Comparison of ENCODE assay signal across 8 mouse cellular contexts in the genomic region with DNA sequence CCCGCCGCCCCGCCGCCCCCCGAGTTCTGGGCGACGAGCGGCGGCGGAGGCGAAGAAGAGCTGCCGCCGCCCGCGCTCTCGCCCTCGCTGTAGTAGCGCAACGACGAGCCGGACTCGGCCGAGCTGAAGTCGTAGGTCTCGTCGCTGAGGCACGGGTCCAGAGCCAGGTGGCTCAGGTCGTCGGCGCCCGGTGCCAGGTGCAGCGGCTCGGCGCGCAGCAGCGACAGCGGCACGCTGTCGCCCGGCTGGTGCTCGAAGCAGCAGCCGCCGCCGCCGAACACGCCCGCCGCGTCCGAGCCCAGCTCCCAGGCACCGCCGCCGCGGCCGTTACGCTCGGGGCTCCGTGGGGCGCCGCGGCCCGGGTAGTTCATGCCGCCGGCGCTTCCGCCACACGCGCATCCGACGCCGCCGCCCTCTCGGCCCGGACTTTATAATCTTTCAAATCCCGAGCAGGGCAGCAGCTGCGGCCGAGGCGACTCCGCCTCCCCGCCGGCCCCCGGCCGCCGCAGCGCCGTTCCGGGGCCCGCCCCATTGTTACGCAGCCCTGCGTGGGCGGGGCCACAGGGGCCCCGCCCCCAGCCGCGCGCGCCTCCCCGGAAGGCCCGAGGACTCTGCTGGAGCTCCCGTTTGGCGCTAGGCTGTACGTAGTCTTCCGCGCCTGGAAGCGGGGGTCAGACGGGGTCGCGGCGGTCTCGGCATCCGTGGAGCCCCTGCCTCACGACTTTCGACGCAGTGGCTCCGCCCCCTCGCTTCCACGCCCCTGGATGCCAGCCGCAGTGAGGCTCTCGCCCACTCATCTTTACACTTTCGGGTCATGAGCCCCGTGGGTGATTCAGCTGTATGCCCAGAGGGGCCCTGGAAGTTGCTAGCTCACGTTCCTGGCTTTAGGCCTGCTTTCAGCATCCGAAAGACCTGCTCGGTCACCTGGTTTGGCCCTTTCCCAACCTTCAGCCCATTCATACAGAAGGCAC. TPM values are rescaled to one million over a fixed set of nuclear protein-coding genes. Genes with fewer than 3 reads are reported as not detected.
DNase-seq lines count a peak whose midpoint lies in the region; ATAC-seq lines count a peak whose summit lies in the region.

A gene (minus strand): TSS at position 503 of the 971 bp plus-strand sequence.

- H3K27ac ChIP-seq in forebrain, embryonic 11.5 days (ENCODE audit: low read depth, low read length): peak within 1 kb of the TSS; percentile 82
- peak within 1 kb of the TSS; percentile 92 for H3K27ac ChIP-seq in heart, embryonic 16.5 days (ENCODE audit: low read length)
- H3K27ac ChIP-seq in liver, embryonic 15.5 days (replicated peaks): peak within 1 kb of the TSS; percentile 97
- H3K27ac ChIP-seq in neural tube, embryonic 12.5 days: peak within 1 kb of the TSS; percentile 91

- H3K4me1 ChIP-seq in forebrain, embryonic 11.5 days (replicated peaks; ENCODE audit: control insufficient read depth, insufficient read depth, low read length): peaks cover 7% of the 10 kb centered on the region; the same call in 1 of the 2 replicates
- H3K4me1 ChIP-seq in heart, embryonic 16.5 days (ENCODE audit: control insufficient read depth, insufficient read depth, low read length): peaks cover 32% of the 10 kb centered on the region
- peaks cover 56% of the 10 kb centered on the region for H3K4me1 ChIP-seq in liver, embryonic 15.5 days (replicated peaks)
- H3K4me1 ChIP-seq in neural tube, embryonic 12.5 days: peaks cover 24% of the 10 kb centered on the region

- WGBS in forebrain, embryonic 11.5 days: under 1% methylated on average over 116 of the region's 123 CpGs
- WGBS in heart, embryonic 16.5 days: under 1% methylated on average over 120 of the region's 123 CpGs
- under 1% methylated on average over 123 of the region's 123 CpGs for WGBS in liver, embryonic 15.5 days (ENCODE audit: insufficient replicate concordance)
- WGBS in neural tube, embryonic 12.5 days: under 1% methylated on average over 123 of the region's 123 CpGs

- H3K36me3 ChIP-seq in forebrain, embryonic 11.5 days (ENCODE audit: control insufficient read depth, insufficient read depth, low read length): no peaks in the 10 kb centered on the region
- H3K36me3 ChIP-seq in heart, embryonic 16.5 days (ENCODE audit: control insufficient read depth, insufficient read depth): no peaks in the 10 kb centered on the region
- H3K36me3 ChIP-seq in liver, embryonic 15.5 days (replicated peaks): no peaks in the 10 kb centered on the region
- no peaks in the 10 kb centered on the region for H3K36me3 ChIP-seq in neural tube, embryonic 12.5 days

- DNase-seq in CD8-positive naive resting alpha-beta T cell, adult 2 months (ENCODE audit: low read depth in 2 of 2, low spot score in 2 of 2): peak; percentile 70 to 74
- DNase-seq in c-Kit-positive CD71-negative TER-119-negative erythroid progenitor cells, embryonic 14.5 days (ENCODE audit: low read depth): peak; percentile 73
- peak; percentile 93 for DNase-seq in forebrain, embryonic 11.5 days (ENCODE audit: low spot score)
- DNase-seq in kidney, postnatal 36 days: peak; percentile 90 to 92
- peak; percentile 73 for DNase-seq in telencephalon, adult 2 months (ENCODE audit: low read depth, low spot score)

- H3K4me2 ChIP-seq in forebrain, embryonic 11.5 days (ENCODE audit: low read depth, low read length, severe bottlenecking): peak within 1 kb of the TSS; percentile 66
- H3K4me2 ChIP-seq in heart, embryonic 16.5 days (ENCODE audit: low read depth, low read length): peak within 1 kb of the TSS; percentile 96
- peak within 1 kb of the TSS; percentile 84 for H3K4me2 ChIP-seq in liver, embryonic 15.5 days
- H3K4me2 ChIP-seq in neural tube, embryonic 12.5 days (replicated peaks): peak within 1 kb of the TSS; percentile 86

- peak; percentile 94 for ATAC-seq in forebrain, embryonic 11.5 days (replicated peaks; ENCODE audit: low FRiP score)
- peak; percentile 95 for ATAC-seq in heart, embryonic 16.5 days (replicated peaks; ENCODE audit: extremely low read depth, insufficient read depth, low FRiP score)
- peak; percentile 80 for ATAC-seq in liver, embryonic 15.5 days (ENCODE audit: insufficient read depth)
- peak; percentile 96 for ATAC-seq in neural tube, embryonic 12.5 days (ENCODE audit: low FRiP score, low read depth)

- H3K4me3 ChIP-seq in forebrain, embryonic 11.5 days (ENCODE audit: low read depth, low read length): peak within 1 kb of the TSS; percentile 81
- H3K4me3 ChIP-seq in heart, embryonic 16.5 days (ENCODE audit: low read length): peak within 1 kb of the TSS; percentile 96
- H3K4me3 ChIP-seq in liver, embryonic 15.5 days (replicated peaks): peak within 1 kb of the TSS; percentile 74
- H3K4me3 ChIP-seq in neural tube, embryonic 12.5 days: peak within 1 kb of the TSS; percentile 84

- no peaks in the 10 kb centered on the region for H3K27me3 ChIP-seq in forebrain, embryonic 11.5 days (ENCODE audit: control insufficient read depth, insufficient read depth, low read length)
- no peaks in the 10 kb centered on the region for H3K27me3 ChIP-seq in heart, embryonic 16.5 days (ENCODE audit: control insufficient read depth, insufficient read depth, low read length)
- no peaks in the 10 kb centered on the region for H3K27me3 ChIP-seq in liver, embryonic 15.5 days
- H3K27me3 ChIP-seq in neural tube, embryonic 12.5 days (replicated peaks): no peaks in the 10 kb centered on the region

- H3K9me3 ChIP-seq in forebrain, embryonic 11.5 days (ENCODE audit: control insufficient read depth, low read length): no peaks in the 10 kb centered on the region
- H3K9me3 ChIP-seq in heart, embryonic 16.5 days (replicated peaks; ENCODE audit: control insufficient read depth, low read length): no peaks in the 10 kb centered on the region
- H3K9me3 ChIP-seq in liver, embryonic 15.5 days (replicated peaks): no peaks in the 10 kb centered on the region
- H3K9me3 ChIP-seq in neural tube, embryonic 12.5 days: no peaks in the 10 kb centered on the region

- peak within 1 kb of the TSS; percentile 84 for H3K9ac ChIP-seq in forebrain, embryonic 11.5 days (ENCODE audit: low read length)
- H3K9ac ChIP-seq in heart, embryonic 16.5 days (ENCODE audit: low read length): peak within 1 kb of the TSS; percentile 93
- H3K9ac ChIP-seq in liver, embryonic 15.5 days: peak within 1 kb of the TSS; percentile 88
- H3K9ac ChIP-seq in neural tube, embryonic 12.5 days: peak within 1 kb of the TSS; percentile 86

RNA-seq across cellular contexts. Expression of the gene that starts here (rescaled TPM):
- 12.7 and 13.1 TPM in 2 replicates for polyA plus RNA-seq in forebrain, embryonic 11.5 days (2014; fragmentation: Nextera tagmentation; extraction: Ambion mirVana)
- polyA plus RNA-seq in heart, embryonic 16.5 days (2015; fragmentation: Nextera tagmentation; extraction: Ambion mirVana): 8.1 and 9.3 TPM in 2 replicates
- polyA plus RNA-seq in liver, embryonic 15.5 days (2015; fragmentation: Nextera tagmentation; extraction: Ambion mirVana): 6.9 and 7.4 TPM in 2 replicates
- 23.3 and 23.5 TPM in 2 replicates for polyA plus RNA-seq in neural tube, embryonic 12.5 days (2016; fragmentation: Nextera tagmentation; extraction: Ambion mirVana)

Comparison
In these comparisons a context has a peak if more than half of its experiments do, and no peak if none do; other contexts are left out.
1. Peak in every context shown above with its lines: DNase-seq, ATAC-seq, H3K4me3 ChIP-seq and H3K27ac ChIP-seq.